Mouse (Mus musculus) heart, postnatal 0 days (tissue): ENCODE measurements around the gene Dcbld1.

Experiments
- CTCF ChIP-seq: IDR thresholded peaks from 2 replicates; pipeline ENCODE4 v1.5.1; 2016; ENCODE audit warnings: antibody characterized with exemption, control low read depth, low read depth
- EP300 ChIP-seq: IDR thresholded peaks from 2 replicates; pipeline ENCODE4 v1.6.1; 2016; ENCODE audit warnings: antibody characterized with exemption, low read depth

- TF ChIP-seq EP300: no peak
- TF ChIP-seq CTCF: no peak
Observed at GRCm38 (mm10) chr10:52321918-52322317, 88.5 kb downstream of the Dcbld1 start.
